Mouse (Mus musculus): ENCODE results near the gene Stxbp2.

Gene Stxbp2

GRCm38 (mm10) chr8:3645804-3646203, 15.0 kb downstream of the Stxbp2 start:
- DNase-seq = peak; percentile 76 to 78

GRCm38 (mm10) chr8:3646824-3647531, 16.2 kb downstream of the Stxbp2 start:
- DNase-seq = no peak

- DNase-seq = no peak
Observed at GRCm38 (mm10) chr8:3647561-3647960, 16.8 kb downstream of the Stxbp2 start.

- DNase-seq = no peak
Observed at GRCm38 (mm10) chr8:3648268-3648667, 17.5 kb downstream of the Stxbp2 start.

GRCm38 (mm10) chr8:3648990-3649389, 18.2 kb downstream of the Stxbp2 start:
- no peak for DNase-seq

- no peak for DNase-seq
Observed at GRCm38 (mm10) chr8:3652845-3653244, 22.1 kb downstream of the Stxbp2 start.

GRCm38 (mm10) chr8:3654726-3655508, 24.2 kb downstream of the Stxbp2 start:
- no peak for DNase-seq

- no peak for DNase-seq
Observed at GRCm38 (mm10) chr8:3655526-3655925, 24.8 kb downstream of the Stxbp2 start, which contains the start of gene Retn. Gene Retn (plus strand): TSS chr8:3655770.

- DNase-seq = no peak
Observed at GRCm38 (mm10) chr8:3656725-3657381, 26.1 kb downstream of the Stxbp2 start.

- DNase-seq = no peak
Observed at GRCm38 (mm10) chr8:3660889-3661288, 30.1 kb downstream of the Stxbp2 start.

- DNase-seq = no peak
Observed at GRCm38 (mm10) chr8:3664405-3664804, 33.6 kb downstream of the Stxbp2 start.

- no peak for DNase-seq
Observed at GRCm38 (mm10) chr8:3665507-3665906, 34.8 kb downstream of the Stxbp2 start, which contains the start of gene Mcemp1. Gene Mcemp1 (plus strand): TSS chr8:3665754.

GRCm38 (mm10) chr8:3670388-3670787, 39.6 kb downstream of the Stxbp2 start:
- DNase-seq = peak; percentile 64 to 65

- peak; percentile 92 to 94 for DNase-seq
Observed at GRCm38 (mm10) chr8:3671980-3672491, 41.3 kb downstream of the Stxbp2 start, which contains the start of gene Fcor. Gene Fcor (minus strand): TSS chr8:3672362.

- no peak for DNase-seq
Observed at GRCm38 (mm10) chr8:3674671-3675070, 43.9 kb downstream of the Stxbp2 start.

GRCm38 (mm10) chr8:3676131-3676992, 45.6 kb downstream of the Stxbp2 start, which contains the start of gene Trappc5:
Gene Trappc5 (plus strand): TSS chr8:3676299.
- peak; percentile 98 for DNase-seq

- no peak for DNase-seq
Observed at GRCm38 (mm10) chr8:3676993-3677579, 46.3 kb downstream of the Stxbp2 start.

- DNase-seq = no peak
Observed at GRCm38 (mm10) chr8:3678831-3679230, 48.1 kb downstream of the Stxbp2 start.

- DNase-seq = no peak
Observed at GRCm38 (mm10) chr8:3679236-3679635, 48.5 kb downstream of the Stxbp2 start.

- no peak for DNase-seq
Observed at GRCm38 (mm10) chr8:3679656-3680055, 48.9 kb downstream of the Stxbp2 start.

- DNase-seq = no peak
Observed at GRCm38 (mm10) chr8:3682435-3682834, 51.7 kb downstream of the Stxbp2 start.

All from B cell, adult 2 months (primary cell).